Mouse (Mus musculus): ENCODE results near the gene Zfp771. TPM values are rescaled to one million over a fixed set of nuclear protein-coding genes. Genes with fewer than 3 reads are reported as not detected.

Gene Zfp771
- polyA plus RNA-seq, 1 experiment from 2014 or later = 39.6 TPM

GRCm38 (mm10) chr7:127225147-127225995, 18.7 kb upstream of the Zfp771 start:
- H3K4me2 ChIP-seq (ENCODE audit: low read depth, low read length) = no peak overlapping the region
- WGBS = 75% methylated on average over 11 of the region's 11 CpGs
- 0 out of 2 replicates have a peak, but pooled peaks have one; percentile 14 for ATAC-seq (replicated peaks; ENCODE audit: extremely low read depth, insufficient read depth, low FRiP score)

GRCm38 (mm10) chr7:127228615-127229303, 15.3 kb upstream of the Zfp771 start:
- H3K27ac ChIP-seq (ENCODE audit: low read length) = no peak overlapping the region
- H3K9me3 ChIP-seq (replicated peaks; ENCODE audit: control insufficient read depth, low read length) = no peaks in the 10 kb centered on the region
- H3K27me3 ChIP-seq (ENCODE audit: control insufficient read depth, insufficient read depth, low read length) = no peaks in the 10 kb centered on the region
- H3K9ac ChIP-seq (ENCODE audit: low read length) = no peak overlapping the region
- WGBS = 60% methylated on average over 4 of the region's 4 CpGs
- H3K4me3 ChIP-seq (ENCODE audit: low read length) = no peak overlapping the region
- H3K36me3 ChIP-seq (ENCODE audit: control insufficient read depth, insufficient read depth) = peaks cover 4% of the 10 kb centered on the region; the same call in 1 of the 2 replicates
- H3K4me2 ChIP-seq (ENCODE audit: low read depth, low read length) = no peak overlapping the region
- ATAC-seq (replicated peaks; ENCODE audit: extremely low read depth, insufficient read depth, low FRiP score) = no peak
- peaks cover 17% of the 10 kb centered on the region for H3K4me1 ChIP-seq (ENCODE audit: control insufficient read depth, insufficient read depth, low read length)

More at GRCm38 (mm10) chr7:127225147-127225995, 18.7 kb upstream of the Zfp771 start:
- Histone ChIP-seq H3K9ac (ENCODE audit: low read length) (no peak overlapping the region), H3K27ac (ENCODE audit: low read length) (no peak overlapping the region), H3K9me3 (replicated peaks; ENCODE audit: control insufficient read depth, low read length) (no peaks in the 10 kb centered on the region), H3K27me3 (ENCODE audit: control insufficient read depth, insufficient read depth, low read length) (no peaks in the 10 kb centered on the region), H3K4me1 (ENCODE audit: control insufficient read depth, insufficient read depth, low read length) (peaks cover 2% of the 10 kb centered on the region; the same call in 1 of the 2 replicates), H3K4me3 (ENCODE audit: low read length) (no peak overlapping the region), H3K36me3 (ENCODE audit: control insufficient read depth, insufficient read depth) (peaks cover 4% of the 10 kb centered on the region; the same call in 1 of the 2 replicates)

GRCm38 (mm10) chr7:127231376-127231775, 12.7 kb upstream of the Zfp771 start:
- Histone ChIP-seq H3K4me3 (ENCODE audit: low read length) (peak overlapping the region; percentile 96), H3K9me3 (replicated peaks; ENCODE audit: control insufficient read depth, low read length) (no peaks in the 10 kb centered on the region), H3K36me3 (ENCODE audit: control insufficient read depth, insufficient read depth) (peaks cover 19% of the 10 kb centered on the region), H3K4me2 (ENCODE audit: low read depth, low read length) (peak overlapping the region; percentile 92), H3K9ac (ENCODE audit: low read length) (peak overlapping the region; percentile 94), H3K27me3 (ENCODE audit: control insufficient read depth, insufficient read depth, low read length) (no peaks in the 10 kb centered on the region), H3K27ac (ENCODE audit: low read length) (peak overlapping the region; percentile 99), H3K4me1 (ENCODE audit: control insufficient read depth, insufficient read depth, low read length) (peaks cover 24% of the 10 kb centered on the region)
- WGBS = 60% methylated on average over 3 of the region's 3 CpGs
- no peak for ATAC-seq (replicated peaks; ENCODE audit: extremely low read depth, insufficient read depth, low FRiP score)

- no peak for ATAC-seq (replicated peaks; ENCODE audit: extremely low read depth, insufficient read depth, low FRiP score)
- 4% methylated on average over 20 of the region's 20 CpGs for WGBS
- peak overlapping the region; percentile 96 for H3K4me3 ChIP-seq (ENCODE audit: low read length)
- H3K4me1 ChIP-seq (ENCODE audit: control insufficient read depth, insufficient read depth, low read length) = peaks cover 24% of the 10 kb centered on the region
- no peaks in the 10 kb centered on the region for H3K9me3 ChIP-seq (replicated peaks; ENCODE audit: control insufficient read depth, low read length)
- H3K36me3 ChIP-seq (ENCODE audit: control insufficient read depth, insufficient read depth) = peaks cover 25% of the 10 kb centered on the region
- H3K9ac ChIP-seq (ENCODE audit: low read length) = peak overlapping the region; percentile 94
- no peaks in the 10 kb centered on the region for H3K27me3 ChIP-seq (ENCODE audit: control insufficient read depth, insufficient read depth, low read length)
- peak overlapping the region; percentile 92 for H3K4me2 ChIP-seq (ENCODE audit: low read depth, low read length)
- H3K27ac ChIP-seq (ENCODE audit: low read length) = peak overlapping the region; percentile 99
Measured at GRCm38 (mm10) chr7:127231826-127232621, 12.1 kb upstream of the Zfp771 start.

- Histone ChIP-seq H3K9ac (ENCODE audit: low read length) (peak within 1 kb of the TSS; percentile 94), H3K4me3 (ENCODE audit: low read length) (peak within 1 kb of the TSS; percentile 96), H3K36me3 (ENCODE audit: control insufficient read depth, insufficient read depth) (peaks cover 31% of the 10 kb centered on the region), H3K9me3 (replicated peaks; ENCODE audit: control insufficient read depth, low read length) (no peaks in the 10 kb centered on the region), H3K4me1 (ENCODE audit: control insufficient read depth, insufficient read depth, low read length) (peaks cover 24% of the 10 kb centered on the region), H3K27me3 (ENCODE audit: control insufficient read depth, insufficient read depth, low read length) (no peaks in the 10 kb centered on the region), H3K27ac (ENCODE audit: low read length) (peak within 1 kb of the TSS; percentile 99), H3K4me2 (ENCODE audit: low read depth, low read length) (peak within 1 kb of the TSS; percentile 92)
- under 1% methylated on average over 64 of the region's 64 CpGs for WGBS
- peak; percentile 87 for ATAC-seq (replicated peaks; ENCODE audit: extremely low read depth, insufficient read depth, low FRiP score)
Measured at GRCm38 (mm10) chr7:127232622-127233367, 11.3 kb upstream of the Zfp771 start, which contains the start of the genes Zfp553 and Sept1. TSS of gene Zfp553 (plus strand) at chr7:127233061. TSS of gene Sept1 (minus strand) at chr7:127233130.

- H3K4me1 ChIP-seq (ENCODE audit: control insufficient read depth, insufficient read depth, low read length) = peaks cover 24% of the 10 kb centered on the region
- peak overlapping the region; percentile 99 for H3K27ac ChIP-seq (ENCODE audit: low read length)
- ATAC-seq (replicated peaks; ENCODE audit: extremely low read depth, insufficient read depth, low FRiP score) = peak; percentile 16
- H3K4me3 ChIP-seq (ENCODE audit: low read length) = peak overlapping the region; percentile 96
- peak overlapping the region; percentile 94 for H3K9ac ChIP-seq (ENCODE audit: low read length)
- H3K9me3 ChIP-seq (replicated peaks; ENCODE audit: control insufficient read depth, low read length) = no peaks in the 10 kb centered on the region
- under 1% methylated on average over 27 of the region's 27 CpGs for WGBS
- peaks cover 37% of the 10 kb centered on the region for H3K36me3 ChIP-seq (ENCODE audit: control insufficient read depth, insufficient read depth)
- H3K4me2 ChIP-seq (ENCODE audit: low read depth, low read length) = peak overlapping the region; percentile 92
- no peaks in the 10 kb centered on the region for H3K27me3 ChIP-seq (ENCODE audit: control insufficient read depth, insufficient read depth, low read length)
Measured at GRCm38 (mm10) chr7:127233368-127233749, 10.7 kb upstream of the Zfp771 start.

- peak overlapping the region; percentile 96 for H3K4me3 ChIP-seq (ENCODE audit: low read length)
- peak overlapping the region; percentile 92 for H3K4me2 ChIP-seq (ENCODE audit: low read depth, low read length)
- peaks cover 24% of the 10 kb centered on the region for H3K4me1 ChIP-seq (ENCODE audit: control insufficient read depth, insufficient read depth, low read length)
- WGBS = 3% methylated on average over 9 of the region's 9 CpGs
- H3K27ac ChIP-seq (ENCODE audit: low read length) = peak overlapping the region; percentile 99
- no peaks in the 10 kb centered on the region for H3K9me3 ChIP-seq (replicated peaks; ENCODE audit: control insufficient read depth, low read length)
- H3K27me3 ChIP-seq (ENCODE audit: control insufficient read depth, insufficient read depth, low read length) = no peaks in the 10 kb centered on the region
- H3K36me3 ChIP-seq (ENCODE audit: control insufficient read depth, insufficient read depth) = peaks cover 41% of the 10 kb centered on the region
- H3K9ac ChIP-seq (ENCODE audit: low read length) = peak overlapping the region; percentile 94
- no peak for ATAC-seq (replicated peaks; ENCODE audit: extremely low read depth, insufficient read depth, low FRiP score)
Measured at GRCm38 (mm10) chr7:127233765-127234164, 10.3 kb upstream of the Zfp771 start.

GRCm38 (mm10) chr7:127234777-127235176, 9.3 kb upstream of the Zfp771 start:
- Histone ChIP-seq H3K4me2 (ENCODE audit: low read depth, low read length) (no peak overlapping the region), H3K36me3 (ENCODE audit: control insufficient read depth, insufficient read depth) (peaks cover 41% of the 10 kb centered on the region)
- WGBS = 95% methylated on average over 2 of the region's 2 CpGs

More at GRCm38 (mm10) chr7:127234777-127235176, 9.3 kb upstream of the Zfp771 start:
- H3K27me3 ChIP-seq (ENCODE audit: control insufficient read depth, insufficient read depth, low read length) = no peaks in the 10 kb centered on the region
- H3K9ac ChIP-seq (ENCODE audit: low read length) = no peak overlapping the region
- H3K4me3 ChIP-seq (ENCODE audit: low read length) = no peak overlapping the region
- peaks cover 24% of the 10 kb centered on the region for H3K4me1 ChIP-seq (ENCODE audit: control insufficient read depth, insufficient read depth, low read length)
- H3K9me3 ChIP-seq (replicated peaks; ENCODE audit: control insufficient read depth, low read length) = no peaks in the 10 kb centered on the region
- no peak overlapping the region for H3K27ac ChIP-seq (ENCODE audit: low read length)
- ATAC-seq (replicated peaks; ENCODE audit: extremely low read depth, insufficient read depth, low FRiP score) = no peak

All from heart, embryonic 16.5 days (tissue).